Mouse (Mus musculus) erythroblast, embryonic 14.5 days (primary cell): ENCODE data around the gene Fhl3.

Experiments
- GATA1 ChIP-seq: IDR thresholded peaks from 2 replicates; pipeline ENCODE4 v1.6.1; 2012; ENCODE audit warnings: low read length, inconsistent platforms, mixed read lengths
- TAL1 ChIP-seq: IDR thresholded peaks from 3 replicates; pipeline ENCODE4 v1.6.1; 2012; ENCODE audit warnings: low read length, inconsistent platforms, mixed read lengths

DNA sequence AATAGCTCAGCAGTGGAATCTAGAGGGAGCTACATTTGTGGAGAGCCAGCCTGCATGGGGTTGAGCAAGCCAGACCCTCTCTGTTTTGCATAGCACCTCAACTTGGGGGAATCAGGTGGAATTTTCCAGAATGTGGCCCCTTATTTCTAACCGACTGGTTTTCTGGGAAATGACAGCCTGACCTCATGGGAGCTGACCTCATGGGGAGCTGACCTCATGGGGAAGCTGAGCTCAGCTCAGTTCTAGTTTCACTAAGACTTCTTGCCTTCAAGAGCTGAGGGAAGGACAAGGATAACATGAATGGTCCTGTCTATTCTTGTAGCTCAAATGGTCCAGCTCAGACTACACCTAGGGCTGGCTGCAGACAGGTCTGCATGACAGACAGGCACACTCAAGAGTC lies 38.3 kb downstream of the Fhl3 start:
- TF ChIP-seq TAL1, result no peak
- TF ChIP-seq GATA1, result no peak
